Mouse (Mus musculus) mouse embryonic stem cell (cell line): ENCODE measurements around the gene Steap1.

Source experiments
- in situ Hi-C, 2 experiments: fragments of 300-500 bp; cut with MboI; formaldehyde crosslinking; loops; 1 replicate in 1 of 2; 3 replicates in 1 of 2; pipeline ENCODE4 v1.14.3; 2019 to 2020; ENCODE audit warnings: low sequenced_read_pairs in 2 of 2, low pct_unique_long_range_greater_than_20kb in 1 of 2, mixed read lengths in 1 of 2; ENCODE audit not compliant: unreplicated experiment in 1 of 2

The Steap1 gene

GRCm38 (mm10) chr5:5692167-5692738 is 56.9 kb downstream of the Steap1 start:
- in situ Hi-C loops = no loop called here

GRCm38 (mm10) chr5:5688945-5689540 is 60.1 kb downstream of the Steap1 start:
- in situ Hi-C loops = no loop called here

DNA sequence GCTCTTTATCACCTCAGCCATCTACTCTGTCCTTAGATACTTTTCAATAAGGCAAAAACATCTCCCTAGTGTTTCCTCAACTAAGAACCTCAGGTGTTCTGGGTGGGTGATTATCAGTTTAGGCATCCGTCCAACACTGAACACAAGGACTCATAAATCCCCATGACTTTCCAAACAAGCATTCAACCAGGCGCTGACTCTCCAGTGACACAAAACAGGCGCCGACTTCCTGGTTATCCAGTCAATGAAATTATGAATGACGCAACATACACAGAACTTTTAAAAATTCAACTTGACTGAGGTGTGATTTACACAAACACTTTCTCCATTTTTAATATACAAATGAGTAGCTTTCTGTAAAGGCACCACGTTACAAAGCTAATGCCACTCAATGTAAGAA is 60.9 kb downstream of the Steap1 start:
- in situ Hi-C loops = no loop called here

GRCm38 (mm10) chr5:5686973-5687372 is 62.2 kb downstream of the Steap1 start:
- in situ Hi-C loops = no loop called here
